Mouse (Mus musculus): Measurements from ENCODE around the gene Tmem223.
"Not testable (repeated sequence)": the region's sequence is repeated elsewhere in the genome, so short reads cannot be mapped to it uniquely, and the experiment has no call there.

GRCm38 (mm10) chr19:8728335-8729099 lies 42.3 kb upstream of the Tmem223 start:
- TF ChIP-seq EP300, CTCF (IDR thresholded peaks at IDR 0.05): not testable (repeated sequence)

Measured in lung, postnatal 0 days (tissue).